Mouse (Mus musculus) gastrocnemius, adult 8-10 months (tissue): ENCODE data around the gene Plppr3. TPM values are rescaled to one million over a fixed set of nuclear protein-coding genes. Genes with fewer than 3 reads are reported as not detected.

ENCODE experiments used
- DNase-seq, 2 experiments: peaks; one replicate each; pipeline ENCODE4 v3.0.0; 2022; ENCODE audit warnings: low spot score in 2 of 2
- microRNA-seq: library from miRNA; unstranded; fragments of <30 nt; microRNA quantifications from one replicate; pipeline ENCODE4 v1.2.0, GENCODE M21; 2022
- total RNA-seq, 4 experiments: library from RNA; stranded (reverse); gene quantifications; 2 replicates each; pipeline ENCODE4 v1.2.4; 2022

Plppr3 gene
- total RNA-seq, 4 experiments from 2014 or later, result 0.40 TPM; not detected in 3

DNA sequence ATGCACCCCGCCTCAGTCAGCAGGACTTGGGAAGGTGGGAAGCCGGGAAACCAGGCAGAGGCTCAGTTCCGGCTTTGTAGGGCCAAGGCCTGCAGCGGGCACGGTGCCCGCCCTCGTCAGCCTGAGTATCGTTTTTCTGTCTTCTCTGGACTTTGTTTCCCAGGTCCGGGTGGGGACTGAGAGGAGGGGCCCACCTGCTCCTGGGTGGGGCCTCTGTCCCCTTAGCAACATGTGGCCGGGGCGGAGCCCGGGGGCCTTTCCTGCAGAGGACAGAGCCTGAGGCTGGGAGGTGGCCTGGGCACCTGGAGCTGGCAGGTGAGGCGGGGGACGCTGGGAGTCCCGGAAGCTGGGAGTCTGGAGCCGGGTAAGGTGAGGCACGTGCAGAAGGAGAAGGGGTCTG, 52.1 kb downstream of the Plppr3 start:
- DNase-seq, result no peak

DNA sequence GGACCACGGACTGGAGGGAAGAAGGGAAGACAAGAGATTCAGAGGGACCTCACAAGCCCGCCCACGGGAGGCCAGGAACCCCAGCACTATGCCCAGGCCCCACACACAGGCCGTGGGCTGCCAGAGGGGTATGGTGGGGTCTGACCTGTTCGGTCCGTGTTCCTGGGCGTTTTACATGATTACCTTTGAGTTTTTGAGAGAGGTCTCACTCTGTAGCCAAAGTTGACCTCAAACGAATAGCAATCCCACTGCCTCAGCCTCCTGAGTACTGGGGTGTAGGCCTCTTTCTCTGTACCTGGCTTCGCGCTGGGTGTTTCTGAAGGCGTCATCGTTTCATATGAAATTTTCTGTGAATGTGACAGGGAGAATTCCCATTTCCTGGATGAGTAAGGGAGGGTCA, 52.7 kb downstream of the Plppr3 start:
- no peak for DNase-seq

DNA sequence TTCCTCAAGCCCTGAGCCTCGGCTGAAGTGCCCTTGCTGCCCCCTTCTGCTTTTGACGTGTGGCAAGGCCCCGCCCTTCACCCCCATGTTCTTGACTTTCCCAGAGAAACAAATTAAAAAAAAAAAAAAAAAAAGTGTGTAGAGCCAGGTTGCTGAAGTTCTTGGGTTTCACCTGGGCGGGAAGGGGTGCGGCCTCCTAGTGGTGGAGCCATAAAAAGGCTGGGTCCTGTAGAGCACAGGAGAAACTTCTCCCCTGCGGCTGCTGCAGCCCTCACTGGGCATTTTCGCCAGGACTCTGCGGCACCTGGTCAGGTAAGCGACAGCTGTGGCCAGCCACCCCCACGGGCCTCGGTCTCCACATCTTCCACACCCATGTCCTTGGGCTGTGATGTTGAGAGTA, 53.7 kb downstream of the Plppr3 start, which contains the start of gene Misp:
Gene Misp (plus strand): TSS at position 208 of the 400 bp plus-strand sequence.
- no peak for DNase-seq

DNA sequence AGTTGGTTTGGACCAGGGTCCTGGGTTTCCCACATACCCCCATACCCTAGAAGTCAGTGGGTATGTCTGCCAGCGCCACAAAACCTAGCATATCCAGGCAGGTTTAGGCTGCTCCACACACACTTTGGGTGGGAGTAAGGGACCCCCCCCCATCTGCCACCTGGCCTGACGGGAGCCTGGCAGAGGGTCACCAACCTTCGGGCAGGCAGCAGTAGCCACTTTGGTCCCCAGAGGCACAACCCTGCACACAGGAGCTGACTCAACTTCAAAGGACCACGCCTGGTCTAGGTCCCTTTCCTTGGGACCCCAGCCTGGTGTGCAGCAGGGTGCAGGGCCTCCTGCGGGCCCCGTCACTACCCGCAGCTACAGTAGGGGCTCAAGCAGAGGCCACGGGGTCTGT, 54.2 kb downstream of the Plppr3 start:
- no peak for DNase-seq

DNA sequence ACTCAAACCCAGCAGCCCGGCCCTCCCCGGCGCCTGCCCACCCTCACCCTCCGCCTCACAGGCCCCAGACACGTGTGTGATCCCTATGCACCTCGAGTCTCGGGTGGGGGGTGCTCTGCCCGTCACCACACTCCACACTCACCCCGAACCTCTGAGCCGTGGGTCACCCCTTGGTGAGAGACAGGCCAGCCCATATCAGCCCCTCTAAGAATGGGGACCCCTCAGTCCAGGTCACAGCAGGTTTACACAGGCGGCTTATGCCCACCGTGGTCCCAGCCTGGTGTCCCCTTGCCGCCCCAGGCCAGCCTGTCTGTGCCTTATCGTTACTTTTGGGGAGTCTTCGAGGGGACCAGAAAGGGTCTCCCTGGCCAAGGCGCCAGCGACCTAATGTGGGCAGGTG, 54.8 kb downstream of the Plppr3 start:
- DNase-seq, result no peak

DNA sequence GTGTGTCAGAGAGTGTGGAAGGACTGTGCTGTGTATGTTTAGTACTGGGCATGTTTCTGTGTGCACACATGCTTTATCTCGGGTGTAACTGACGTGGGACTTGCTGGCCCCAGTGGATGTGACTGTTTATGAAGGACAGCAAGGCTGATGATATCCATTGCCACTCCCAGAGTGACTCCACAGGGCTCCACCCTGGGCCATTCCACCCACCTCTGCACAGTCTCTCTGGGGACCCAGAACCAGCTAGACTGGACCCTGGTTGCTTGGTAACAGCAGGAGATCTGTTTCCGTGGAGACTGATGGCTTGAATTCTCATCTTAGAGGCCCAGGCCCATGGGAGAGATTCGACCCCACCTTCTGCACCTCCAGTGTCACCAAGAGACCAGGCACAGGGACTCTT, 56.2 kb downstream of the Plppr3 start:
- DNase-seq, result no peak

DNA sequence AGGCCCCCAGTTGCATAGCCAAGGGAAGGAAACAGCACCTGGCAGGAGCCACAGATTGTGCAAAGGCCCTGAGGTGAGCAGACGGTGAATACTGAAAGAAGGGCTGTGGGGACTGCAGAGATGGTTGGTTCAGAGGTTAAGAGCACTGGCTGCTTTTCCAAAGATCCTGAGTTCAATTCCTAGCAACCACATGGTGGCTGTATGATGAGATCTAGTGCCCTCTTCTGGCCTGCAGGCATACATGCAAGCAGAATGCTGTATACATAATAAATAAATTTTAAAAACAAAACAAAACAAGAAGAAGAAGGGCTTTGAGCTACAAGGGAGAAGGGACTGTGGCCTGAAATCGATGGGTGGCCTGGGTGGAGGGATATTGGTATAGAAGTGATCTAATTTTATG, 57.3 kb downstream of the Plppr3 start:
- no peak for DNase-seq

DNA sequence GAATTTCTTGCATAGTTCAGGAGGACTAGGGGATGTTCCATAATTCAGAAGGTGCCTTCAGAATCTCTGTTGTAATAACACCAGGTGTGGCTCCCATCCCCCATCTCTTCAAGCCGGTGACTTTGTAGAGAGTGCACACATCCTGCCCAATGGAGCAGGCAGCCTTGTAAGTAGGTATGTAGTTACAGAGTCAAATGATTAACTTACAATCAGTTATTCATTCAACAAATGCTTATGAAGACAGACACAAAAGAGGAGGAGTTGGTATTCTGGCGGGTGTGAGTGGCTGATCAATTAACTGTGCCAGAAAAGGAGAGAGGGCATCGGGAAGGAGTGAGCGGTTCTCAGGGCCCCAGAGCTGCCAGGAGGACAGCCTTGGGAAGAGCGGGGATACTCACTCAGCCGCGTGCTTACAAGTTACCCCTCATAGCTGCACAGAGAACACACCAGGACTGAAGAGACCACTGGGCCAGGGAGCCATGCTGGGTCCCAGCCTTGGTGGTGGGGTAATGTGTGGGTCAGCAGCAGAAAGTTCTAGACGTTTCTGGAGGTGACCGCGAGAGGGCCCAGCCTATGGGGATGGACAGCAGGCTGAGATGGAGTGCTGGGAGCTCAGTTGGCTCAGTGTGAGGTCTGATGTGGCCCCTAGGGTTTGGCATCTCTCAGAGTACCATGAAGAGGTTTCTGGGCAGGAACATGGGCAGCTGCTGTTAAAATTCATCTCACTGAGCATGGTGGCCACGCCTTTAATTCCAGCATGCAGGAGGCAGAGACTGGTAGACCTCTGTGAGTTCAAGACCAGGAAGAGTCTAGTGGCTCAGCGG, 58.6 kb downstream of the Plppr3 start:
- no peak for DNase-seq

DNA sequence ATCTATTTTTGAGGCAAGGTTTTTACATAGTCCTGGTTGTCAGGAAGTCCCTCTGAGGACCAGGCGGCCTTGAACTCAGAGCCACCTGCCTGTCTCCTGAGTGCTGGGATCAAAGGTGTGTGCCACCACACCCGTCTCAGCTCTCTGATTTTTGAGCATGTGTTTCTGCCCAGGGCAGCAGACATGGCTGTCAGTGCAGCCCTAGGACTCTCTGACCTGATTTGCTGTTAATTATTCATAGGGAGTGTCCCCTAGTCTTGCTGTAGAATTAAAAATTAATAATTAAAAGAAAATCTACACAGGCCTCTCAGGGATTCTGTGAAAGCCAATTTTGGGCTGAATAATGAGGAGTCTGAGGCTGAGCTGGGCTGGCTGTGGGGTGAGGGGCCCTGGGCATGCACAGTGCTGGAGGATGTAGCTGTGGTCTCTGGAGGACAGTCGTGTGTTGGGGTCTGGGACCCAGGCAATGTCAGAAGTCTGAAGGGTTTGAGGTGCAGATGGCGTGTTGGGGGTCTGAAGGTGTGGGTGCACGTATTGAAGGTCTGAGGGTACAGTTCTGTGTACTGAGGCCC, 60.1 kb downstream of the Plppr3 start:
- no peak for DNase-seq

DNA sequence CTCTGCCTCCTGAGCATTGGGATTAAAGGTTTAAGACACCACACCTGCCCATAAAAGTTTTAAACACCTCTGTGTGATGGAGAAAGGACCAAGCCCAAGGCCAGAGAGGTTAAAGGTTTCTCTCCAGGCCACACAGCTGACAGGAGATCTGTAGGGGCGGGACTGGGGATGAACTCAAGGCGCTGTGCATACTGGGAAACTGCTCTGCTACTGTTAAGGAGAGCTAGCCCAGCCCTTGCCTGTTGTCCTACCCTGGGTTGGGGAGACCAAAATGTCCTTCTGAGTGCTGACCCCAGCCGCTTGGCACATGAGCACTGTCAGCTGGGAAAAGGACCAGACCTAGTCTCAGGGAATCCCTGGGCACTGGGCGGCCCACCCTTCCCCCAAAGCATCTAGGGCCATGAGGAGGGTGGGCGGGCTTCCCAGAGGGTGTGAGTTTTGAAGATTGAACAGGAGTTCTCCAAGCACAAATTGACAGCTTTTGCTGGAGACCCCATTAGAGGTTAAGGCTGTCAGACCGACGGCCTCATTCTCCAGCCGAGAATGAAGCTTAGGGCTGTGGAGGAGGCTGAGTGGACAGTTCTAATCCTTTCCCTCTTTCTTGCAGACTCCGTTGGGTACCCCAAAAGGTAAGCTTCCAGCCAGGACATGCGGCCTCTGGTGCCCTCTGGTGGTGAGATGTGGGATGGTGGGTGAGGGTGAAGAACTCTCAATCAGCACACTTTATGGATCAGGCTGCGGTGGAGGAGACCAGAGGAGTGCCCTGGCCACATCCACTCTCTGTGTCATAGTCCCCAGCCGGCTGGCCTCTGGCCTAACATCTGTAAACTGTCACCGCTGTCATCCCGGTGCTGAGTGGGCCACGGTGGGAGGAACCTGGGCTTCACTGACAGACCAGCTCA, 62.4 kb downstream of the Plppr3 start:
- peak; percentile 57 to 65 for DNase-seq

Small RNA genes lying within 50 kb of the gene (microRNA-seq; reads per million reads assigned to microRNA genes)
- gene Mir6910, result not detected

Other genes starting within 250 kb of the Plppr3 start
- gene Shc2, start 236.7 kb downstream of the Plppr3 start, total RNA-seq, result 10 to 100 TPM in 2 of 4 experiments, 1 to 10 TPM in 2; 5.4 to 13.0 (median 8.7) TPM
- gene Odf3l2, start 228.9 kb downstream of the Plppr3 start, total RNA-seq, result 100 to 1,000 TPM in 1 of 4 experiments, 10 to 100 TPM in 3; 32.0 to 113 (median 56.6) TPM
- gene Madcam1, start 210.1 kb downstream of the Plppr3 start, total RNA-seq, result not detected
- 10 to 100 TPM; 17.6 to 21.1 (median 20.1) TPM for gene Tpgs1, start 205.3 kb downstream of the Plppr3 start, total RNA-seq
- 100 to 1,000 TPM; 381 to 451 (median 390) TPM for gene Cdc34, start 192.4 kb downstream of the Plppr3 start, total RNA-seq
- 10 to 100 TPM in 3 of 4 experiments, 1 to 10 TPM in 1; 9.9 to 15.9 (median 10.2) TPM for gene Gzmm, start 185.6 kb downstream of the Plppr3 start, total RNA-seq
- gene Bsg, start 170.1 kb downstream of the Plppr3 start, total RNA-seq, result 100 to 1,000 TPM; 524 to 920 (median 651) TPM
- under 1 TPM; 0.39 to 0.86 (median 0.73) TPM for gene Hcn2, start 158.0 kb downstream of the Plppr3 start, total RNA-seq
- gene Polrmt, start 128.1 kb downstream of the Plppr3 start, total RNA-seq, result 10 to 100 TPM; 34.1 to 47.2 (median 38.3) TPM
- gene Fgf22, start 119.6 kb downstream of the Plppr3 start, total RNA-seq, result not detected
- gene Rnf126, start 107.7 kb downstream of the Plppr3 start, total RNA-seq, result 10 to 100 TPM; 51.9 to 80.5 (median 53.3) TPM
- 1 to 10 TPM in 2 of 4 experiments, under 1 TPM in 2; 0.73 to 1.2 (median 1.1) TPM for gene Fstl3, start 97.4 kb downstream of the Plppr3 start, total RNA-seq
- gene Prss57, start 83.7 kb downstream of the Plppr3 start, total RNA-seq, result not detected
- gene Palm, start 81.1 kb downstream of the Plppr3 start, total RNA-seq, result 10 to 100 TPM in 3 of 4 experiments, 1 to 10 TPM in 1; 6.8 to 12.3 (median 11.2) TPM
- not detected for gene Misp, start 53.6 kb downstream of the Plppr3 start, total RNA-seq
- 10 to 100 TPM; 11.8 to 19.3 (median 14.8) TPM for gene Ptbp1, start 20.2 kb downstream of the Plppr3 start, total RNA-seq
- gene Prtn3, start 158 bp downstream of the Plppr3 start, total RNA-seq, result not detected
- gene Elane, start 11.6 kb upstream of the Plppr3 start, total RNA-seq, result not detected
- gene Cfd, start 16.2 kb upstream of the Plppr3 start, total RNA-seq, result 100 to 1,000 TPM in 1 of 4 experiments, 10 to 100 TPM in 3; 10.7 to 257 (median 39.5) TPM
- 10 to 100 TPM; 30.8 to 37.1 (median 32.9) TPM for gene Med16, start 34.3 kb upstream of the Plppr3 start, total RNA-seq
- not detected for gene Gm26602, start 36.2 kb upstream of the Plppr3 start, total RNA-seq
- gene Kiss1r, start 42.3 kb upstream of the Plppr3 start, total RNA-seq, result under 1 TPM; 0.13 to 0.36 (median 0.22) TPM
- 100 to 1,000 TPM; 124 to 137 (median 129) TPM for gene R3hdm4, start 46.6 kb upstream of the Plppr3 start, total RNA-seq
- gene Arid3a, start 52.4 kb upstream of the Plppr3 start, total RNA-seq, result 1 to 10 TPM; 1.5 to 2.3 (median 2.1) TPM
- 10 to 100 TPM; 20.1 to 26.7 (median 23.0) TPM for gene Wdr18, start 85.5 kb upstream of the Plppr3 start, total RNA-seq
- under 1 TPM; 0.13 to 0.52 (median 0.36) TPM for gene Grin3b, start 96.1 kb upstream of the Plppr3 start, total RNA-seq
- 10 to 100 TPM; 67.9 to 81.4 (median 74.4) TPM for gene Tmem259, start 109.7 kb upstream of the Plppr3 start, total RNA-seq
- 1 to 10 TPM; 2.7 to 5.3 (median 4.3) TPM for gene Cnn2, start 114.0 kb upstream of the Plppr3 start, total RNA-seq
- gene Abca7, start 121.9 kb upstream of the Plppr3 start, total RNA-seq, result 1 to 10 TPM; 7.3 to 8.6 (median 8.1) TPM
- 1 to 10 TPM in 2 of 4 experiments, under 1 TPM in 2; 0.48 to 1.3 (median 0.84) TPM for gene Arhgap45, start 142.0 kb upstream of the Plppr3 start, total RNA-seq
- gene Polr2e, start 165.2 kb upstream of the Plppr3 start, total RNA-seq, result 10 to 100 TPM; 38.3 to 47.6 (median 39.7) TPM
- 100 to 1,000 TPM; 510 to 613 (median 541) TPM for gene Gpx4, start 172.5 kb upstream of the Plppr3 start, total RNA-seq
- 1 to 10 TPM; 4.8 to 5.7 (median 5.3) TPM for gene Sbno2, start 230.9 kb upstream of the Plppr3 start, total RNA-seq
- 100 to 1,000 TPM; 157 to 173 (median 162) TPM for gene Stk11, start 241.2 kb upstream of the Plppr3 start, total RNA-seq